Mouse (Mus musculus) ES-Bruce4 (cell line): ENCODE data around the gene Olfr96.

Experiments used
- CTCF ChIP-seq: IDR thresholded peaks from one replicate; pipeline ENCODE4 v1.8.1; 2011; ENCODE audit warnings: low read depth, low read length
- EP300 ChIP-seq: IDR thresholded peaks from 2 replicates; pipeline ENCODE4 v1.6.1; 2011; ENCODE audit warnings: low read depth, low read length; ENCODE audit not compliant: insufficient read depth
- POLR2A ChIP-seq: IDR thresholded peaks from one replicate; pipeline ENCODE4 v1.8.1; 2011; ENCODE audit warnings: low read length; ENCODE audit not compliant: insufficient read depth

- TF ChIP-seq CTCF, result no peak
- no peak for TF ChIP-seq POLR2A
- TF ChIP-seq EP300, result no peak
Observed at GRCm38 (mm10) chr17:37194782-37195181, 25.2 kb upstream of the Olfr96 start.
